Mouse (Mus musculus): ENCODE measurements at regions not wholly inside any gene's neighbourhood (a gene's known extent, or its start where the extent isn't known, plus 50 kb on each side); places are given as distances from the start of the nearest gene placed in this dataset.

DNA sequence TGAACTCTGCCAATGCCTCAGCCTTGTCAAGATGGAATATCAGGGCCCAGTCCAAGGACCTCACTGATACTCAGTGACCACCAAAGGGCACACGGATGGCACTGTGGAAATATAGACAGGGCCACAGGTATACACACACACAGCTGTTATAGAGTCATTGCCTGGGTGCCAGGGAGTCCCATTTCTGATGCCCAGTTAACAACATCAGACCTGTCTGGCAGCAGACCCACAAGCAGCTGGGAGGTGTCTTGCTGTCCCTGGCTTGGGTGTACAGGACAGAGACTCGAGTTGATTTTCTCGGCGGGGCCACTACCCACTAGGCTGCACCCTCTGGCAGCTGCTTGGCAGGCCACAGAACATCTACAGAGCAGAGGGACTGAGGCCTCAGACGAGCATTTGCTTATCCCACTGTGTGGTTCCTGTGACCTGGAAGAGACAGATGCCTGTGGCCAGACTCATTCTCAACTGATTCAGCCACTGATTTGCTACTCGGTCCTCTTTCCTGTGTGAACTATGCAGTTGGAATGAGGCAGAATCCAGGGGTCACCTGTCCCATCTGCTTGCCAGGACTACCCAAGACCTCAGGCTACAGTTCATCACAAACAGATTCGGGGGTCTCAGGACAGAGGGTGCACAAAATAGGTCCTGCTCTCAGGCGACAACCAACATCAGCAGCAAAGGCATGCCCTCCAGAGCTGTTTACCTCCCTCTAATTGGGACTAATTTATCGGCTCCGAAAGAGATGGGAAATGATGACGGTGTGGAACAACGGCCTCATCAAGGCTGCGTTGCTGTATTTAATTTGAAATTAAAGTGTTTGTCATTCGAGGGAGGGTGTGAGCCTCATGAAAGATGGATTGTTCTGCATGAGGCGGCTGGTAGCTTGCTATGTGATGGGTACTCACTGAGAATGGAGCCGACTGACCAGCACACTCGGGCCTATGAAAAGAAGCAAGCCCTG, 110.0 kb upstream of the Ppp1r26 start:
- Histone ChIP-seq H3K27ac (replicated peaks; ENCODE audit: low read depth, low read length) (peak overlapping the region; percentile 32), H3K9me3 (ENCODE audit: control insufficient read depth, low read length) (no peaks in the 10 kb centered on the region), H3K36me3 (ENCODE audit: control insufficient read depth, insufficient read depth, low read length) (no peaks in the 10 kb centered on the region), H3K4me1 (ENCODE audit: control insufficient read depth, insufficient read depth, low read length) (peaks cover 21% of the 10 kb centered on the region), H3K4me3 (replicated peaks; ENCODE audit: low read depth, low read length) (no peak overlapping the region), H3K4me2 (ENCODE audit: low read length) (no peak overlapping the region), H3K27me3 (ENCODE audit: control insufficient read depth, insufficient read depth, low read length) (no peaks in the 10 kb centered on the region), H3K9ac (replicated peaks; ENCODE audit: low read length) (no peak overlapping the region)
- no peak for DNase-seq
- 63% methylated on average over 17 of the region's 17 CpGs for WGBS
- no peak for ATAC-seq (ENCODE audit: low FRiP score, low TSS enrichment)

DNA sequence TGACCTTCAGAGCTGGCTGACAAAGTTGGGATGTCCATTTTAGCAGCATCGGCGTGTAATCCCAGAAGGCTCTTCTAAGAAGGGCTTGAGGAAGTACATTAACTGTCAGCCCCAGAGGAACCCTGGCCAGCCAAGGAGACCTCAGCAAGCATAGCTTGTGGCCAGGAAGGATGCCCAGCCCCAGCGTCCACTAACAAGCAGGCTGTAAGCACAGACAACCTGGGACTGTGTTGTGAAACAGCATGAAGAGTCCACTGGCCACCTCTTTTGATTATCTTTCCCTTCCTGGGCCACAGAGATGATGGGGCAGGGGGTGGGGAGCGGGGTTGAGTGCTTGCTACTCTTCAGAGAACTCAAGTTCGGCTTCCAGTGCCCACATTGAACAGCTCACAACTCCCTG, 109.0 kb upstream of the Ppp1r26 start:
- Histone ChIP-seq H3K4me2 (ENCODE audit: low read length) (no peak overlapping the region), H3K4me1 (ENCODE audit: control insufficient read depth, insufficient read depth, low read length) (peaks cover 21% of the 10 kb centered on the region), H3K36me3 (ENCODE audit: control insufficient read depth, insufficient read depth, low read length) (no peaks in the 10 kb centered on the region), H3K9ac (replicated peaks; ENCODE audit: low read length) (no peak overlapping the region), H3K9me3 (ENCODE audit: control insufficient read depth, low read length) (no peaks in the 10 kb centered on the region), H3K27ac (replicated peaks; ENCODE audit: low read depth, low read length) (no peak overlapping the region), H3K27me3 (ENCODE audit: control insufficient read depth, insufficient read depth, low read length) (no peaks in the 10 kb centered on the region), H3K4me3 (replicated peaks; ENCODE audit: low read depth, low read length) (no peak overlapping the region)
- ATAC-seq (ENCODE audit: low FRiP score, low TSS enrichment) (no peak), DNase-seq (no peak)
- 82% methylated on average over 5 of the region's 5 CpGs for WGBS

DNA sequence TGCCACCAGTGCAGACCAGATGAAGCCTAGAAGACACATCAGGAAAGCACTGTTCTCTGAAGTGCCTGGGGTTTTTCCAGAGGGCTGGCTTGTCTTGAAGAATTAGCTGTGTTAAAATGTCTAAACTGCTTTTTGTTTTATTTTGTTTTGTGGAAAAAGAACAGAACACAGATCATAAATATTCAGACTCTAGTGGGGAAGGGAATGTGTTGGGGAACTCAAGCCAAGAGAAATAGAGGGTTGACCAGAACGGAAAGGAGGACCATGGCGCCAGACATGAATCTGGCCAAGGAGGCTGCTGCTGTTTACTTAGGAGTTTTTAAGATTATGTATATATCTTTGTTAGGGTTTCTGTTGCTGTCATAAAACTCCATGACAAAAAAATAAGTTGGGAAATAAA, 105.3 kb upstream of the Ppp1r26 start:
- Histone ChIP-seq H3K27me3 (ENCODE audit: control insufficient read depth, insufficient read depth, low read length) (no peaks in the 10 kb centered on the region), H3K9me3 (ENCODE audit: control insufficient read depth, low read length) (no peaks in the 10 kb centered on the region), H3K36me3 (ENCODE audit: control insufficient read depth, insufficient read depth, low read length) (no peaks in the 10 kb centered on the region), H3K4me2 (ENCODE audit: low read length) (no peak overlapping the region), H3K4me1 (ENCODE audit: control insufficient read depth, insufficient read depth, low read length) (peaks cover 8% of the 10 kb centered on the region), H3K9ac (replicated peaks; ENCODE audit: low read length) (no peak overlapping the region), H3K4me3 (replicated peaks; ENCODE audit: low read depth, low read length) (no peak overlapping the region), H3K27ac (replicated peaks; ENCODE audit: low read depth, low read length) (no peak overlapping the region)
- no peak for DNase-seq
- no peak for ATAC-seq (ENCODE audit: low FRiP score, low TSS enrichment)
- 98% methylated on average over 2 of the region's 2 CpGs for WGBS

DNA sequence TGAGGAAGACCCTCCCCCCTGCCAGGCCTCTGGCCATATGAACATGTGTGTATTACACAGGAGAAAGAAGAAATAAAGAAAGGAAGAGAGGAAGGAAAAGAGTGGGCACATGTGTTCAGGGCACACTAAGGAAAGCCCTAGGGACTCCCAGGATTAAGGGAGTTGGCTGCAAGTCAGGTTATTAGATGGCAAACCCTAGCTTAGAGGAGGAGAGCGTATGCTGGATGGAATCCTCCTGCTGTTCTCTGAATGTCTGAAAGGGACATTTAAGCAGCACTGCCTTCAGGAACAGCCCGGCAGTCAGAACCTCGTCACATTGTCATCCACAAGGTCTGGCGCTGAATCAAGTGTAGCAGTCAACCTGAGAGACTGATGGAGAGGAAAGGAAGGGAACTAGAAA, 98.1 kb upstream of the Ppp1r26 start:
- no peaks in the 10 kb centered on the region for H3K27me3 ChIP-seq (ENCODE audit: control insufficient read depth, insufficient read depth, low read length)
- H3K4me2 ChIP-seq (ENCODE audit: low read length) = no peak overlapping the region
- WGBS = 62% methylated on average over 4 of the region's 4 CpGs
- no peaks in the 10 kb centered on the region for H3K36me3 ChIP-seq (ENCODE audit: control insufficient read depth, insufficient read depth, low read length)
- ATAC-seq (ENCODE audit: low FRiP score, low TSS enrichment) (no peak), DNase-seq (no peak)
- no peaks in the 10 kb centered on the region for H3K4me1 ChIP-seq (ENCODE audit: control insufficient read depth, insufficient read depth, low read length)
- H3K9me3 ChIP-seq (ENCODE audit: control insufficient read depth, low read length) = no peaks in the 10 kb centered on the region
- H3K4me3 ChIP-seq (replicated peaks; ENCODE audit: low read depth, low read length) = no peak overlapping the region
- no peak overlapping the region for H3K27ac ChIP-seq (replicated peaks; ENCODE audit: low read depth, low read length)
- no peak overlapping the region for H3K9ac ChIP-seq (replicated peaks; ENCODE audit: low read length)

DNA sequence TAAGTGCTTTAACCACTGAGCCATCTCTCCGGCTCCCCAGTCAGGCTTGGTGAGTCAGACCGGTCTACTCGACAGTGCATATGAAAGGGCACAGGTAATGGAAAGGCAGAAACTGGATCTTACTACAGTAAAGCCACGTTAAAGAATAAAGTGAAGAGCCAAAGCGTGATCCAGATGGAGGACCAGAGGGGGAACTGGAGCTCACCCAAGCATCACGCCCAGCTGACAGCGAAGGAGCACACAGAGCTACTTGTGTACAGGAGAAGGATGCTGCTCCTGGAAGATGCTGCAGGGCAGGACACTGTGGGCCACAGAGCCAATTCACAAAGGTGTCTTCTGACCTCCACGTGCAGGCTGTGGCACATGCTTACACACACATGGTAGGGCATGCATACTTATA, 96.7 kb upstream of the Ppp1r26 start:
- WGBS = 88% methylated on average over 8 of the region's 8 CpGs
- H3K4me2 ChIP-seq (ENCODE audit: low read length) = no peak overlapping the region
- no peak for ATAC-seq (ENCODE audit: low FRiP score, low TSS enrichment)

DNA sequence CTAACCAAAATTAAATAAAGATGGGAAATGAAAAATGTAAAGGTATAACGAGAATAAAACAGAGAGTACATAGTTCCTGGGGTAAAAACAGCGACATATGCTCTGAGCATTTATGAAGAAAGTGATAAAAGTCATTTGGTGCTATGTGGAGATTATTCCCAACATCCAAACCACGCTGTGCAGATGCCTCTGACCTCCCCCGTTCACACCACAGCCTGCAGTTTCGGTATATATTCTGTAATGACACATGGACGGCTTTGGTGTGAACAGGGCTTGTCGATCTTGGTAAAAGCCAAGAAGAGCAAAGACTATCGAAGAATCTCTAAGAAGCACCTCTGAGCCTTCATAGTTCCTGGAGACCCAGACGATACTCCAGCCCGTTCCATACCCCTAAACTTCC, 95.2 kb upstream of the Ppp1r26 start:
- no peak overlapping the region for H3K4me3 ChIP-seq (replicated peaks; ENCODE audit: low read depth, low read length)
- 93% methylated on average over 10 of the region's 10 CpGs for WGBS
- no peak for DNase-seq

More for the DNA sequence above, 96.7 kb upstream of the Ppp1r26 start:
- Histone ChIP-seq H3K9ac (replicated peaks; ENCODE audit: low read length) (no peak overlapping the region), H3K4me1 (ENCODE audit: control insufficient read depth, insufficient read depth, low read length) (no peaks in the 10 kb centered on the region), H3K36me3 (ENCODE audit: control insufficient read depth, insufficient read depth, low read length) (no peaks in the 10 kb centered on the region), H3K9me3 (ENCODE audit: control insufficient read depth, low read length) (no peaks in the 10 kb centered on the region), H3K27me3 (ENCODE audit: control insufficient read depth, insufficient read depth, low read length) (no peaks in the 10 kb centered on the region), H3K4me3 (replicated peaks; ENCODE audit: low read depth, low read length) (no peak overlapping the region), H3K27ac (replicated peaks; ENCODE audit: low read depth, low read length) (no peak overlapping the region)
- DNase-seq = no peak

DNA sequence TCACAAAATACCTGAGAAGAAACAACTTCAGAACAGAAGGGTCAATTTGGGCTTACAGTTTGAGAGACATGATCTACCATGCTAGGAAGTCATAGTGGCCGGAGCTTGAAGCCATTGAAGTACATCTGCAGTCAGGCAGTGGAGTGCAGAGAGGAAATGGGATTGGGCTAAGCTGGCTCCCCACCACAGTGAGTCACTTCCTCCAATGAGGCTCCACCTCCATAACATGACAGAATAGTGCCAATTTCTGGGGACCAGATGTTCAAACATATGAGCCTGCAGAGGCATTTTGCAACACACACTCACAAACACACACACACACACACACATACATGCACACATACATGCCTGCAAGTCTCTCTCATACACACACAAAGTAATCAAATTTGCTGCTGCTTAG, 93.7 kb upstream of the Ppp1r26 start:
- ATAC-seq (ENCODE audit: low FRiP score, low TSS enrichment) = no peak
- 97% methylated on average over 1 of the region's 1 CpGs for WGBS
- H3K4me2 ChIP-seq (ENCODE audit: low read length) = no peak overlapping the region

More for the DNA sequence above, 95.2 kb upstream of the Ppp1r26 start:
- Histone ChIP-seq H3K27ac (replicated peaks; ENCODE audit: low read depth, low read length) (no peak overlapping the region), H3K9ac (replicated peaks; ENCODE audit: low read length) (no peak overlapping the region), H3K9me3 (ENCODE audit: control insufficient read depth, low read length) (no peaks in the 10 kb centered on the region), H3K36me3 (ENCODE audit: control insufficient read depth, insufficient read depth, low read length) (no peaks in the 10 kb centered on the region), H3K4me1 (ENCODE audit: control insufficient read depth, insufficient read depth, low read length) (no peaks in the 10 kb centered on the region), H3K4me2 (ENCODE audit: low read length) (no peak overlapping the region), H3K27me3 (ENCODE audit: control insufficient read depth, insufficient read depth, low read length) (no peaks in the 10 kb centered on the region)
- ATAC-seq (ENCODE audit: low FRiP score, low TSS enrichment) = no peak

DNA sequence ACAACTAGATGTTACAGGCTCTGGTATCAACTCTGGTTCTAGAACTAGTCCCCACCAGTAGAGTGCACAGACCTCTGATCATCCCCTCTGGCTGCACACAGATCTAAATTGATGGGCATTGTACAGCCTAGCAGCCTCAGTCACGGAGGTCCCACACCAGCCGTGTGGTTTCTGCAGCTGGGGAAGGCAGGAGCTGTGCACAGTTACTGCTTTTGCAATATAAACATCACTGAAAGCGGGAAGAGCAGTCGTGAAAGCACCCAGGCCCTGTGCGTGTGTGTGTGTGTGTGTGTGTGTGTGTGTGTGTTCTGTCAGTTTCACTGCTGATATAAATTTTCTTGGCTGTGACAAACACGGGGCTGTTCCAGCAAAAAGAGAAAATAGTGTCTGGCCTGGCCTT, 84.4 kb upstream of the Ppp1r26 start:
- Histone ChIP-seq H3K4me1 (ENCODE audit: control insufficient read depth, insufficient read depth, low read length) (no peaks in the 10 kb centered on the region), H3K9ac (replicated peaks; ENCODE audit: low read length) (no peak overlapping the region), H3K9me3 (ENCODE audit: control insufficient read depth, low read length) (no peaks in the 10 kb centered on the region), H3K4me2 (ENCODE audit: low read length) (no peak overlapping the region), H3K4me3 (replicated peaks; ENCODE audit: low read depth, low read length) (no peak overlapping the region), H3K27me3 (ENCODE audit: control insufficient read depth, insufficient read depth, low read length) (no peaks in the 10 kb centered on the region), H3K36me3 (ENCODE audit: control insufficient read depth, insufficient read depth, low read length) (no peaks in the 10 kb centered on the region), H3K27ac (replicated peaks; ENCODE audit: low read depth, low read length) (no peak overlapping the region)
- DNase-seq (no peak), ATAC-seq (ENCODE audit: low FRiP score, low TSS enrichment) (no peak)
- WGBS = 77% methylated on average over 6 of the region's 6 CpGs

More for the DNA sequence above, 93.7 kb upstream of the Ppp1r26 start:
- Histone ChIP-seq H3K27me3 (ENCODE audit: control insufficient read depth, insufficient read depth, low read length) (no peaks in the 10 kb centered on the region), H3K36me3 (ENCODE audit: control insufficient read depth, insufficient read depth, low read length) (no peaks in the 10 kb centered on the region), H3K4me3 (replicated peaks; ENCODE audit: low read depth, low read length) (no peak overlapping the region), H3K9ac (replicated peaks; ENCODE audit: low read length) (no peak overlapping the region), H3K27ac (replicated peaks; ENCODE audit: low read depth, low read length) (no peak overlapping the region), H3K4me1 (ENCODE audit: control insufficient read depth, insufficient read depth, low read length) (no peaks in the 10 kb centered on the region), H3K9me3 (ENCODE audit: control insufficient read depth, low read length) (no peaks in the 10 kb centered on the region)
- no peak for DNase-seq

DNA sequence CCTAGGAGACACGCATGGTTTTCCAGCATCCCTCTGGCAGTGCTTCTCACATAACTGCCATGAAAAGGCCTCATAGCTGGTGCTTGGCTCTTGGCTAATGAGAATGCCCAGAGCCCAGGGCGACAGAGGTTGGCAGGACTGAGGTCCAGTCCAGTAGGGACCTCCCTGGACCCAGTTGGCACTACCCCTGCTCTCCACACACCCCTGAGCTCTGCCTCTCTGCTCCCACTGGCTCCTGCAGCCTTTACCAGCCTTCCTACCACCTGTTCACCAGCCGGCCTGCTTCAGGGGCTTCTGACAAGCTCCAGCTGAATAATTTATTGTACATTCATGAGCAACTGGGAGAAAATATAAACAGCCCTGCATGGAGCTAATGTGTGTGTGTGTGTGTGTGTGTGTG, 82.0 kb upstream of the Ppp1r26 start:
- 62% methylated on average over 3 of the region's 3 CpGs for WGBS

More for the DNA sequence above, 82.0 kb upstream of the Ppp1r26 start:
- no peak overlapping the region for H3K4me3 ChIP-seq (replicated peaks; ENCODE audit: low read depth, low read length)
- H3K36me3 ChIP-seq (ENCODE audit: control insufficient read depth, insufficient read depth, low read length) = no peaks in the 10 kb centered on the region
- no peaks in the 10 kb centered on the region for H3K9me3 ChIP-seq (ENCODE audit: control insufficient read depth, low read length)
- no peak overlapping the region for H3K4me2 ChIP-seq (ENCODE audit: low read length)
- no peak overlapping the region for H3K27ac ChIP-seq (replicated peaks; ENCODE audit: low read depth, low read length)
- no peaks in the 10 kb centered on the region for H3K27me3 ChIP-seq (ENCODE audit: control insufficient read depth, insufficient read depth, low read length)
- H3K4me1 ChIP-seq (ENCODE audit: control insufficient read depth, insufficient read depth, low read length) = peaks cover 8% of the 10 kb centered on the region
- no peak overlapping the region for H3K9ac ChIP-seq (replicated peaks; ENCODE audit: low read length)
- ATAC-seq (ENCODE audit: low FRiP score, low TSS enrichment) (no peak; the same call in 1 of the 2 replicates), DNase-seq (no peak)
